Mouse (Mus musculus) intestine, postnatal 0 days (tissue): ENCODE results near the gene Chrnb1. TPM values are rescaled to one million over a fixed set of nuclear protein-coding genes. Genes with fewer than 3 reads are reported as not detected.

Source experiments
- ATAC-seq: fragments of 200-750 bp; cut with Nextera tagmentation; 2 replicates; pipeline ENCODE4 v1.8.0; 2017; ENCODE audit warnings: mild to moderate bottlenecking, moderate TSS enrichment, moderate library complexity
- H3K27ac ChIP-seq: fragments of 300-500 bp; sonication (generic); 2 replicates; pipeline ENCODE4 v1.5.1; 2014; ENCODE audit warnings: mild to moderate bottlenecking, low read depth, low read length, moderate library complexity
- H3K27me3 ChIP-seq: fragments of 300-500 bp; sonication (generic); replicated peaks from 2 replicates; pipeline ENCODE4 v1.6.1; 2014; ENCODE audit warnings: low read length, mixed read lengths; ENCODE audit not compliant: control insufficient read depth, insufficient read depth
- H3K36me3 ChIP-seq: fragments of 300-500 bp; sonication (generic); 2 replicates; pipeline ENCODE4 v1.6.1; 2014; ENCODE audit warnings: mild to moderate bottlenecking, moderate library complexity; ENCODE audit not compliant: control insufficient read depth, insufficient read depth
- H3K4me1 ChIP-seq: fragments of 300-500 bp; sonication (generic); replicated peaks from 2 replicates; pipeline ENCODE4 v1.6.1; 2014; ENCODE audit warnings: antibody characterized with exemption, low read length, mixed read lengths; ENCODE audit not compliant: control insufficient read depth, insufficient read depth
- H3K4me2 ChIP-seq: fragments of 300-500 bp; sonication (generic); replicated peaks from 2 replicates; pipeline ENCODE4 v1.6.1; 2014; ENCODE audit warnings: low read depth, mild to moderate bottlenecking, moderate library complexity
- H3K4me3 ChIP-seq: fragments of 300-500 bp; sonication (generic); 2 replicates; pipeline ENCODE4 v1.5.1; 2014; ENCODE audit warnings: low read depth, low read length
- H3K9ac ChIP-seq: fragments of 300-500 bp; sonication (generic); 2 replicates; pipeline ENCODE4 v1.6.1; 2014; ENCODE audit warnings: mild to moderate bottlenecking, low read depth, low read length
- H3K9me3 ChIP-seq: fragments of 300-500 bp; sonication (generic); 2 replicates; pipeline ENCODE4 v1.6.1; 2016; ENCODE audit warnings: mixed run types; ENCODE audit not compliant: control insufficient read depth
- CTCF ChIP-seq: sonication (generic); IDR thresholded peaks from 2 replicates; pipeline ENCODE4 v1.5.1; 2016; ENCODE audit warnings: low read depth, mild to moderate bottlenecking, control low read depth, antibody characterized with exemption, moderate library complexity
- WGBS: fragments of 180-500 bp; shearing (Covaris S2); extraction: QIAGEN DNeasy Blood & Tissue Kit; methylation state at CpG from one replicate; pipeline ENCODE4 v1.1.7; 2014; 5-methylcytosine and 5-hydroxymethylcytosine counted together
- polyA plus RNA-seq: library from polyadenylated mRNA; unstranded; fragments of >200 nt; fragmentation: Nextera tagmentation; extraction: Ambion mirVana; gene quantifications from 2 replicates; pipeline ENCODE4 v1.2.1, GENCODE M21; 2015

The Chrnb1 gene
- polyA plus RNA-seq, 1 experiment from 2014 or later, result 2.8 TPM

DNA sequence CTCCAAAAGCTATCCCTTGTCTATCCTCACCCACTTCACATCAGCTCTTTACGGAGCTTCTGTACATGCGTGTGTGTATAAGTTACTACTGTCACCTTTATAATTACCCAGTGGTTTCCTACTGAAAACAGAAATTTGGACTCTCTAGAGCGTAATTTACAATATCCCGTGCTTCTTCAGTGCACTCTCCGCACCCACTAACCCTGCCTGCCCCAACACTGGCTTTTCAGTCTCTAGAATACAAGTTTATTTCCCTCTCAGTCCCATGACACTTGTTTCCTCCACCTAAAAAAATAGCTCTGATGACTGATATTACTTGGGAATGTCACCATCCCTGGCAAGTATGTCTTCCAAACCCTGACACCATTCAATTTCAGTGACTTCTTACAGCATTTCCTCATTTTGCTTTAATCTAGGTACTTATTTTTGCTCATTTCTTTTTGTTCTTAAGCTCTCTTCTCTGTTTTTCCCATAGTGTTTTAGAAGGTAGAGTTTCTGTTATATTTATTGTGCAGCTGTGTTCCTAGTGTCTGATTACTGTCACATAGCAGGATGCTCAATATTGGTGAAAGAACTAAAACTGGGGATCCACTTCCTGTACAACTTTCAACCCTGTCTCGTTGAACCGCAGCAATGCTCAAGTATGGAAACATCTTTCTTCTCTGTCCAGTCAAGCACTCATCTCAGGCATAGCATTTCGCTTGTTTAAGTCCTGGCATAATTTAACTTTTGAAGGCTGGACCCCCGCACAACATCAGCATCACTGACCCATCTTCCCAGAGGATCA lies 38.2 kb downstream of the Chrnb1 start:
- peaks cover 9% of the 10 kb centered on the region; the same call in 1 of the 2 replicates for H3K4me1 ChIP-seq
- 28% methylated on average over 9 of the region's 9 CpGs for WGBS

DNA sequence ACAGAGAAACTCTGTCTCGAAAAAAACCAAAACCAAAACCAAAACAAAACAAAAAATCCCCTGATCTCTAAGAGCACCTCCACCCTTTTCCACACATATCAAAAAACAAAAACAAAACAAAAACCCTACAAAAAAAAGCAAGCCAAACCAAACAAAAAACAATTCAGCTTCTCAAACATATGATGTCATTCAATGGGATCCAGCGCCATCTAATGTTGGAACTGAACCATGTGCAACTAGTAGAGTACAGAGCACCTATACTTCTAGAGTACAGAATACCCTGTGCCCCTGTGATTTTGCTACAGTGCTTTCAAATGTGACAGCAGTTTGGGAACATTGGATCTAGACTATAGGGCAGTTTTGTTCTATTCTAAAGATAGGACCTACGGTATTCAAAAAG lies 41.0 kb downstream of the Chrnb1 start:
- Histone ChIP-seq H3K9ac (no peak overlapping the region), H3K36me3 (no peaks in the 10 kb centered on the region), H3K9me3 (no peaks in the 10 kb centered on the region), H3K4me1 (peaks cover 9% of the 10 kb centered on the region; the same call in 1 of the 2 replicates), H3K27ac (no peak overlapping the region), H3K27me3 (no peaks in the 10 kb centered on the region), H3K4me3 (no peak overlapping the region), H3K4me2 (no peak overlapping the region)
- TF ChIP-seq CTCF, result peak; percentile 82
- whole genome bisulfite sequencing, result 46% methylated on average over 3 of the region's 3 CpGs
- ATAC-seq, result no peak

More for the DNA sequence above, 38.2 kb downstream of the Chrnb1 start:
- Histone ChIP-seq H3K4me3 (peak overlapping the region; percentile 56), H3K4me2 (peak overlapping the region; percentile 71), H3K9ac (peak overlapping the region; percentile 79), H3K36me3 (no peaks in the 10 kb centered on the region), H3K9me3 (no peaks in the 10 kb centered on the region), H3K27ac (peak overlapping the region; percentile 96; the same call in 1 of the 2 replicates), H3K27me3 (no peaks in the 10 kb centered on the region)
- TF ChIP-seq CTCF, result no peak
- ATAC-seq, result no peak

DNA sequence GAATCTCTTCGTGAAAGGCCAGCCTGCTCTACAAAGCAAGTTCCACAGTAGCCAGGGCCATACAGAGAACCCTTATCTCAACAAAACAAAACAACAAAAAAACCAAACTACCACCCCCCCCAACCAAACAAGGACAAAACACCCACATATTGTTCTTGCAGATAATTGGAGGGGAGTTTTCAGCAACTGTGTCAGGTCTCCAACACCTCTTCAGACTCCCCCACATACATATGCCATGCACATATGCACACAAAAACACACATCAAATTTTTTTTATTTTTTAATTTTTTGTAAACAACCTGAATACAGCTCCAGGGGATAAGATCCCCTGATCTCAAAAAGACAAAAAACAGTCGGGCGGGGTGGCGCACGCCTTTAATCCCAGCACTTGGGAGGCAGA lies 41.5 kb downstream of the Chrnb1 start:
- H3K9me3 ChIP-seq, result no peaks in the 10 kb centered on the region
- no peaks in the 10 kb centered on the region for H3K36me3 ChIP-seq
- ATAC-seq, result no peak
- H3K4me3 ChIP-seq, result no peak overlapping the region
- H3K9ac ChIP-seq, result no peak overlapping the region
- H3K4me2 ChIP-seq, result no peak overlapping the region
- no peaks in the 10 kb centered on the region for H3K27me3 ChIP-seq
- TF ChIP-seq CTCF, result no peak
- peaks cover 9% of the 10 kb centered on the region; the same call in 1 of the 2 replicates for H3K4me1 ChIP-seq
- no peak overlapping the region for H3K27ac ChIP-seq
- 83% methylated on average over 5 of the region's 5 CpGs for WGBS

- Histone ChIP-seq H3K27ac (no peak overlapping the region), H3K4me2 (no peak overlapping the region), H3K9me3 (no peaks in the 10 kb centered on the region), H3K36me3 (peaks cover 7% of the 10 kb centered on the region; the same call in 1 of the 2 replicates), H3K4me3 (no peak overlapping the region), H3K4me1 (peaks cover 9% of the 10 kb centered on the region; the same call in 1 of the 2 replicates), H3K27me3 (no peaks in the 10 kb centered on the region), H3K9ac (no peak overlapping the region)
- ATAC-seq, result no peak
- no peak for TF ChIP-seq CTCF
Observed at GRCm38 (mm10) chr11:69752686-69753085, 43.1 kb downstream of the Chrnb1 start.

DNA sequence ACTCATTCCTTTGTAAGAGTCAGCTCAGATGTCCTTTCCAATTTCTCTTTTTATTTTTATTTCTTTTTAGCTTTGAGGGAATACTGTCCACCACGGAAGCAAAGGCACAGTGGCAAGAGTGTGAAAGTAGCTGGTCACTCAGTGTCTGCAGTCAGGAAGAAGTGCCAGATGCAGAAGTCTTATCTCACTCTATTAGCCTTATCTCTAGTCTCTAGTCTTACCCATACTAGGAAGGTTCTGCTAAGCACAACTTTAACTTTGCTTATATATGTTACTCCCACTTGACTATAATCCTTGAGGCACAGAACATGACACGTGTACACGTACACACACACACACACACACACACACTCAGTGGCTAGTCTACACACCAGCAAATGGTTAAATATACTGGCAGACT lies 44.1 kb downstream of the Chrnb1 start:
- Histone ChIP-seq H3K4me3 (no peak overlapping the region), H3K4me2 (no peak overlapping the region), H3K27me3 (no peaks in the 10 kb centered on the region), H3K4me1 (peaks cover 4% of the 10 kb centered on the region; the same call in 1 of the 2 replicates), H3K36me3 (peaks cover 16% of the 10 kb centered on the region), H3K9ac (no peak overlapping the region), H3K9me3 (no peaks in the 10 kb centered on the region), H3K27ac (no peak overlapping the region)
- 46% methylated on average over 3 of the region's 3 CpGs for WGBS
- no peak for TF ChIP-seq CTCF
- no peak for ATAC-seq

Other genes with a start within 250 kb of the Chrnb1 start
- 8.0 and 8.7 TPM in 2 replicates for gene Dnah2, start 246.8 kb downstream of the Chrnb1 start, polyA plus RNA-seq
- 4.4 and 4.6 TPM in 2 replicates for gene Efnb3, start 235.7 kb downstream of the Chrnb1 start, polyA plus RNA-seq
- gene Wrap53, start 215.7 kb downstream of the Chrnb1 start, polyA plus RNA-seq, result 14.3 and 14.7 TPM in 2 replicates
- gene Trp53, start 215.6 kb downstream of the Chrnb1 start, polyA plus RNA-seq, result 48.0 and 49.6 TPM in 2 replicates
- 5.9 and 7.5 TPM in 2 replicates for gene Atp1b2, start 190.0 kb downstream of the Chrnb1 start, polyA plus RNA-seq
- 0.24 TPM in 1 of 2 replicates, not detected in the other for gene Shbg, start 178.0 kb downstream of the Chrnb1 start, polyA plus RNA-seq
- 34.1 and 40.3 TPM in 2 replicates for gene Sat2, start 173.9 kb downstream of the Chrnb1 start, polyA plus RNA-seq
- 9.8 and 10.8 TPM in 2 replicates for gene Fxr2, start 163.0 kb downstream of the Chrnb1 start, polyA plus RNA-seq
- not detected in 2 replicates for gene Sox15, start 140.6 kb downstream of the Chrnb1 start, polyA plus RNA-seq
- 95.7 and 96.6 TPM in 2 replicates for gene Mpdu1, start 133.3 kb downstream of the Chrnb1 start, polyA plus RNA-seq
- gene Cd68, start 129.8 kb downstream of the Chrnb1 start, polyA plus RNA-seq, result 20.9 and 21.0 TPM in 2 replicates
- gene Eif4a1, start 123.5 kb downstream of the Chrnb1 start, polyA plus RNA-seq, result 279 and 291 TPM in 2 replicates
- 26.7 and 27.6 TPM in 2 replicates for gene Senp3, start 113.9 kb downstream of the Chrnb1 start, polyA plus RNA-seq
- 1.6 and 1.8 TPM in 2 replicates for gene Tnfsf13, start 110.2 kb downstream of the Chrnb1 start, polyA plus RNA-seq
- gene Tnfsf12, start 100.1 kb downstream of the Chrnb1 start, polyA plus RNA-seq, result 6.6 and 7.2 TPM in 2 replicates
- 4.1 and 4.8 TPM in 2 replicates for gene Tnfsfm13, start 99.8 kb downstream of the Chrnb1 start, polyA plus RNA-seq
- gene Polr2a, start 37.3 kb downstream of the Chrnb1 start, polyA plus RNA-seq, result 13.3 and 14.0 TPM in 2 replicates
- gene Slc35g3, start 34.0 kb downstream of the Chrnb1 start, polyA plus RNA-seq, result 0.09 and 0.12 TPM in 2 replicates
- gene Zbtb4, start 30.0 kb downstream of the Chrnb1 start, polyA plus RNA-seq, result 2.1 and 2.4 TPM in 2 replicates
- 0.18 and 0.38 TPM in 2 replicates for gene Fgf11, start 5.9 kb upstream of the Chrnb1 start, polyA plus RNA-seq
- 58.0 and 59.4 TPM in 2 replicates for gene Tmem102, start 9.7 kb upstream of the Chrnb1 start, polyA plus RNA-seq
- not detected in 2 replicates for gene Gm39566, start 19.4 kb upstream of the Chrnb1 start, polyA plus RNA-seq
- 0.07 TPM in 1 of 2 replicates, not detected in the other for gene Spem2, start 22.5 kb upstream of the Chrnb1 start, polyA plus RNA-seq
- not detected in 2 replicates for gene Spem1, start 26.2 kb upstream of the Chrnb1 start, polyA plus RNA-seq
- gene Nlgn2, start 41.8 kb upstream of the Chrnb1 start, polyA plus RNA-seq, result 1.8 and 2.2 TPM in 2 replicates
- gene Tmem256, start 42.6 kb upstream of the Chrnb1 start, polyA plus RNA-seq, result 584 and 590 TPM in 2 replicates
- gene Plscr3, start 50.4 kb upstream of the Chrnb1 start, polyA plus RNA-seq, result 42.0 and 44.8 TPM in 2 replicates
- 11.7 and 12.8 TPM in 2 replicates for gene Tnk1, start 62.8 kb upstream of the Chrnb1 start, polyA plus RNA-seq
- gene Tmem95, start 82.1 kb upstream of the Chrnb1 start, polyA plus RNA-seq, result not detected in 2 replicates
- gene Kctd11, start 85.5 kb upstream of the Chrnb1 start, polyA plus RNA-seq, result 4.0 and 4.1 TPM in 2 replicates
- 1.1 TPM in 2 replicates for gene Acap1, start 99.6 kb upstream of the Chrnb1 start, polyA plus RNA-seq
- 3.5 and 3.8 TPM in 2 replicates for gene 2810408A11Rik, start 105.0 kb upstream of the Chrnb1 start, polyA plus RNA-seq
- gene Neurl4, start 105.1 kb upstream of the Chrnb1 start, polyA plus RNA-seq, result 9.7 and 10.3 TPM in 2 replicates
- 40.4 and 42.3 TPM in 2 replicates for gene Gps2, start 117.9 kb upstream of the Chrnb1 start, polyA plus RNA-seq
- gene Eif5a, start 126.0 kb upstream of the Chrnb1 start, polyA plus RNA-seq, result 716 and 774 TPM in 2 replicates
- gene Ybx2, start 139.9 kb upstream of the Chrnb1 start, polyA plus RNA-seq, result 0.42 and 0.43 TPM in 2 replicates
- gene Slc2a4, start 152.2 kb upstream of the Chrnb1 start, polyA plus RNA-seq, result 18.3 and 18.7 TPM in 2 replicates
- gene Cldn7, start 168.8 kb upstream of the Chrnb1 start, polyA plus RNA-seq, result 1,243 and 1,341 TPM in 2 replicates
- 23.2 and 24.1 TPM in 2 replicates for gene Ctdnep1, start 185.2 kb upstream of the Chrnb1 start, polyA plus RNA-seq
- 56.8 and 57.7 TPM in 2 replicates for gene Elp5, start 186.6 kb upstream of the Chrnb1 start, polyA plus RNA-seq
- gene Gabarap, start 195.2 kb upstream of the Chrnb1 start, polyA plus RNA-seq, result 1,065 and 1,136 TPM in 2 replicates
- gene Phf23, start 199.8 kb upstream of the Chrnb1 start, polyA plus RNA-seq, result 32.6 and 37.7 TPM in 2 replicates
- 9.1 TPM in 2 replicates for gene Dvl2, start 204.7 kb upstream of the Chrnb1 start, polyA plus RNA-seq
- 203 and 215 TPM in 2 replicates for gene Acadvl, start 219.5 kb upstream of the Chrnb1 start, polyA plus RNA-seq
- gene Dlg4, start 221.0 kb upstream of the Chrnb1 start, polyA plus RNA-seq, result 1.4 and 1.8 TPM in 2 replicates